Mouse (Mus musculus) kidney, embryonic 14.5 days (tissue): ENCODE data around the gene Arid1a. TPM values are rescaled to one million over a fixed set of nuclear protein-coding genes. Genes with fewer than 3 reads are reported as not detected.

Experiments
- ATAC-seq: fragments of 200-750 bp; cut with Nextera tagmentation; 2 replicates; pipeline ENCODE4 v1.8.0; 2017; ENCODE audit warnings: moderate number of reproducible peaks, mild to moderate bottlenecking, moderate TSS enrichment, moderate library complexity; ENCODE audit not compliant: low FRiP score, low TSS enrichment
- H3K27ac ChIP-seq: fragments of 300-500 bp; sonication (generic); 2 replicates; pipeline ENCODE4 v1.5.1; 2014; ENCODE audit warnings: low read depth, mild to moderate bottlenecking, low read length, moderate library complexity, mixed read lengths
- H3K27me3 ChIP-seq: fragments of 300-500 bp; sonication (generic); 2 replicates; pipeline ENCODE4 v1.6.1; 2014; ENCODE audit warnings: mild to moderate bottlenecking, low read length; ENCODE audit not compliant: control insufficient read depth, insufficient read depth
- H3K36me3 ChIP-seq: fragments of 300-500 bp; sonication (generic); 2 replicates; pipeline ENCODE4 v1.6.1; 2014; ENCODE audit warnings: low read length, mixed read lengths; ENCODE audit not compliant: control insufficient read depth, insufficient read depth
- H3K4me1 ChIP-seq: fragments of 300-500 bp; sonication (generic); 2 replicates; pipeline ENCODE4 v1.6.1; 2014; ENCODE audit warnings: low read length, mixed read lengths; ENCODE audit not compliant: control insufficient read depth, insufficient read depth
- H3K4me2 ChIP-seq: fragments of 300-500 bp; sonication (generic); replicated peaks from 2 replicates; pipeline ENCODE4 v1.6.1; 2014; ENCODE audit warnings: low read depth, mild to moderate bottlenecking, low read length
- H3K4me3 ChIP-seq: fragments of 300-500 bp; sonication (generic); 2 replicates; pipeline ENCODE4 v1.5.1; 2014; ENCODE audit warnings: mild to moderate bottlenecking, low read length
- H3K9ac ChIP-seq: fragments of 300-500 bp; sonication (generic); 2 replicates; pipeline ENCODE4 v1.6.1; 2014; ENCODE audit warnings: low read depth, mild to moderate bottlenecking, low read length, moderate library complexity
- H3K9me3 ChIP-seq: fragments of 300-500 bp; sonication (generic); 2 replicates; pipeline ENCODE4 v1.6.1; 2016; ENCODE audit warnings: low read length; ENCODE audit not compliant: control insufficient read depth
- WGBS: fragments of 180-500 bp; shearing (Covaris S2); extraction: QIAGEN DNeasy Blood & Tissue Kit; methylation state at CpG from one replicate; pipeline ENCODE4 v1.1.7; 2014; 5-methylcytosine and 5-hydroxymethylcytosine counted together
- polyA plus RNA-seq: library from polyadenylated mRNA; unstranded; fragments of >200 nt; fragmentation: Nextera tagmentation; extraction: Ambion mirVana; gene quantifications from 2 replicates; pipeline ENCODE4 v1.2.1, GENCODE M21; 2014

Arid1a gene
- polyA plus RNA-seq, 1 experiment from 2014 or later, result 51.7 TPM

DNA sequence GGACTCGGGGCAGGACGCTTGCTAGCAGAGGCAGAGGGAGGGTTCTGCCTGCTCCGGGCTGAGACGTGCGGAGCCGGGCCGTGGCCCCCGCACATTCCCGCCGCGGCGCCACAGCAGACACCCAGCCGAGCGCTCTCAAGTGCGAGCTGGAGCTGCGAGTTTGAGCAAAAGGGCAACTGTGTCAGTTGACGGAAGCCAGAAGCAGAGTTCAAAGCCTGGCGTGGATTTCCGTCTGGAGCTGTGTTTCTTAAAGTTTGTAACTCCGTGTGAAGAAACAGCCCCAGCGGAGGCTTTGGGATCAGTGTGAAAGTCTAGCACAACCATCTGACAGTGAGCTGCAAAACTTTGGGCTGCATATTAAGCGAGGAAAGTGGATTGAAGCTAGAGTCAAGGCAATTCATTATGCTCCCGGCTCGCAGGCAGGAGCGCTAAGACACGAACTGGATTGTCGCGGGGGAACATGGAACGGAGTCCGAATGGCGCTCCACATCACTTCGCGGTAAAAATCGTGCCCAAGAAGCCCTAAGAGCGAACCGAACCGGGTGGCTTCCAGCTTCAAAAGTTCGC is 783 bp upstream of the Arid1a start:
- Histone ChIP-seq H3K4me3 (peak overlapping the region; percentile 55), H3K9ac (peak overlapping the region; percentile 100), H3K9me3 (no peaks in the 10 kb centered on the region), H3K36me3 (no peaks in the 10 kb centered on the region), H3K4me2 (peak overlapping the region; percentile 91), H3K27ac (peak overlapping the region; percentile 100), H3K4me1 (peaks cover 15% of the 10 kb centered on the region), H3K27me3 (no peaks in the 10 kb centered on the region)
- WGBS, result under 1% methylated on average over 38 of the region's 38 CpGs
- peak; percentile 44 for ATAC-seq

DNA sequence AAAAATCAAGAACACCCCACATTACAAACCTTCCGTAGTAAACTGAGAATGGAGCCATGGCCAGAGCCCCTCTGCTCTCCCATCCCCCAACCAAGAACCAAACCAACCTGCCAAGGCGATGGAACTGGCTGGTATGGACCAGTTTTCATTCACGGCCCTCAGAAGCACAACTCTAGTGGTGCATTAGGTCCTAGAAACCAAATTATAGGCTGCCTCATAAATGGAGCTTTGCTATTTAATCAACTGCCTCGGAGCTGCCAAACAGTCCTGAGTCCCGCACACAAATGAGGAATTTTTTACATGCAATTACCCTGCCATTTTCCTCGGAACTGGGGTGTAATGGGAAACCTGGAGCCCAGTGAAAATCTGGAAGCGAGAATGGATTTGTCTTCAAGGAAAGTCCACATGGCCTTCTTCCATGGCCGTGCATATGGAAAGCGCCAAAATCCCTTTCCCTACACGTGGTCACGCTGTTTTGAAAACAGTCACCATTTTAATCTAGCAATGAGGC is 653 bp downstream of the Arid1a start:
- H3K27ac ChIP-seq, result peak overlapping the region; percentile 100
- H3K36me3 ChIP-seq, result no peaks in the 10 kb centered on the region
- ATAC-seq, result no peak
- H3K4me3 ChIP-seq, result peak overlapping the region; percentile 55
- peak overlapping the region; percentile 91 for H3K4me2 ChIP-seq
- H3K4me1 ChIP-seq, result peaks cover 16% of the 10 kb centered on the region
- 5% methylated on average over 11 of the region's 11 CpGs for WGBS
- no peaks in the 10 kb centered on the region for H3K9me3 ChIP-seq
- peak overlapping the region; percentile 100; the same call in 1 of the 2 replicates for H3K9ac ChIP-seq
- H3K27me3 ChIP-seq, result no peaks in the 10 kb centered on the region

DNA sequence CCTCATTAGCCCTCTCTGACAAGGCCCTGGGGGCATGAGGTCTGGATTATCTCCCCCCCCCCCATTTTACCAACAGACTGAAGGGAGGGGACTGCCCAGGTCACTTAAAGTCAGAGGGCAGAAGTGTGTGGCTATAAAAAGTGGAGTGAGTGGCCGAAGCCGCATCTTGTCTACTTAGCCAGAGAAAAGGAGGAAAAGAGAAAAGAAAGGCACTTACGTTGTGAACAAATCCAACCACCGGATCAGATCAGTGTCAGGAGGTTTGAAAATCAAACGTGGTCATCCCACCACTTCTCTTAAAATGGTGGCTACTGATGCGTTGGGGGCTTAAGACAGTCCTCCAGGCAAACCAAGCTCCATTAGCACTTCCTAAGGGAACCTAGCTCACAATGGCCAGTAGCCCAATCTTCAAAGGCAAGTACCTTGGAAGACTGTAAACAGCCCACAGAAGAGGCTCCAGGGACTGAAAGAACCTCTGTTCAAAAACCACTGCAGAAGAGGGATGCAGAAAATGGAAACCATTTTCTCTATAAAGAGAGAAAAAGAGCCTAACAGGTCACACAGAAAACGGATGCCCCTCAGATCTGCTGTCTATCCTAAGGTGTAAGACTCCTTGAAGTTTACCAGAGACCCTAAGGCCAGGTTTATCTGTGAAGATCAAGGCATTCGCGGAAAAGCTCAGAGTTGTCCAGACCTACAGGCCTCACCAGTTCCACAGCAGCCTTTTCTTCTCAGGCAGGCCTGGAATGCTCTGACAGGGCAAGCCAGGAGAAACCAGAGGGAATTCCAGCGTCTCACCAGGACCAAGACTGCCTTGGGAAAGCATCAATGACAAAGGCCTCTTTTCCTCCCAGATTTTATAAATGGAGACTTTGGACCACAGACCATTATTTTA is 1.5 kb downstream of the Arid1a start:
- ATAC-seq, result no peak
- no peaks in the 10 kb centered on the region for H3K27me3 ChIP-seq
- H3K4me2 ChIP-seq, result peak overlapping the region; percentile 91
- peak overlapping the region; percentile 100 for H3K9ac ChIP-seq
- no peaks in the 10 kb centered on the region for H3K9me3 ChIP-seq
- H3K4me3 ChIP-seq, result peak overlapping the region; percentile 100
- H3K27ac ChIP-seq, result peak overlapping the region; percentile 100
- H3K4me1 ChIP-seq, result peaks cover 24% of the 10 kb centered on the region
- no peaks in the 10 kb centered on the region for H3K36me3 ChIP-seq
- 8% methylated on average over 10 of the region's 10 CpGs for WGBS

DNA sequence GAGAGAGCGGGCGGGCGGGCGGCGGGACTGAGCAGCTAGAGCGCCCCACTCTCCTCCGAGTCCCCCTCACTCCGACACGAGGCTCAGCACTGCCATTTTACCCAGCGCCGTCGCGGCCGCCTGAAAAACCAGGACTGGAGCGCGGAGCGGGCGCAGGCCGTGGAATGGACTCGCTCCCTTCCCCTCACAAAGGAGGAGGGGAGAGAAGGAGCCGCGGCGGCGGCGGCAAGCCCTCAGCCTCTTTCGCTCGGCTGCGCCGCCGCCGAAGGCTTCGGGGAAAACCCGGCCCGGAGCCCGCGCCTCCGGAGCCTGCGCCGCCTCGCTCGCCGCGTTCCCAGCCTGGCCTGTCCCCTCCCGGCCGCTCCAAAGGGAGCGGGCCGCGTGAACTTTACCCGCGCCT is 2.3 kb downstream of the Arid1a start:
- Histone ChIP-seq H3K4me1 (peaks cover 32% of the 10 kb centered on the region), H3K4me3 (peak overlapping the region; percentile 100), H3K27me3 (no peaks in the 10 kb centered on the region), H3K9ac (peak overlapping the region; percentile 100), H3K36me3 (peaks cover 3% of the 10 kb centered on the region; the same call in 1 of the 2 replicates), H3K4me2 (peak overlapping the region; percentile 91), H3K9me3 (no peaks in the 10 kb centered on the region), H3K27ac (peak overlapping the region; percentile 100)
- under 1% methylated on average over 33 of the region's 50 CpGs for WGBS
- peak; percentile 86 for ATAC-seq

DNA sequence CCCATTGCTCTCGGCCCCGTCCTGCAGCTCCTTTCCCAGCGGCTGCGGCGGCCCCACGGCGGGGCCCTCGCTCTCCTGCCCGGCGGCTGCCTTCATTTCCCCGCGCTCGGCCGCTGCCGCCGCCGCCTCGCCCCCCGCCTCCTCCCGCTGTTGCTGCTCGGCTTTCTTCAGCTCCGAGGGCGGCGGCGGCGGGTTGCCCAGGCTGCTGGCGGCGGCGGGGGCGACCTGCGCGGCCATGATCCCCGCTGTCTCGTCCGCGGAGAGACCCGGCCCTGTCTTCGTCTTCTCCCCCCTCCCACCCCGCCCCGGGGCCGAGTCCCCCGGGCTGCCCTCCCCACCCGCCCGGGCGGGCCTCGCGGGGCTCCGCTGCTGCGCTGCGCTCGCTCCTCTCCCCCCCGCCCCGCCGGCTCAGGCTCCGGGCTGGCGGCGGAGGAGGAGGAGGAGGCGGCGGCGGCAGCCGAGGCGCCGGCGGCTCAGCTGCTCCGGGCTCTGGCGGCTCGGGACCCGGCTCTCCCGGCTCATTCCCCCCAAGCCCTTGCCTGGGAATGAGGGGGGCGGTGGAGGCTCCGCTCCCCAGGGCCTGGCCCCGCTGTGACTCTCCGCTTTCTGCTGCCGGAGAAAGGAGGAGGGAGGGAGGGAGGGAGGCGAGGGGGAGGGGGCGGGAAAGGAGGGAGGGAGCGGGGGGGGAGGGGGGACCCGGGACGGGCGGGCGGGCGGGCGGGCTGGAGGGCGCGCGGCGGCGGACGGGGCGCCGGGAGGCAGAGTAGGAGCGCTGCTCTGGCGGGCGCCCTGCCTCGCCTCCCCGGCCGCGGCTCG is 3.0 kb downstream of the Arid1a start:
- H3K9ac ChIP-seq, result peak overlapping the region; percentile 100
- peak overlapping the region; percentile 100 for H3K27ac ChIP-seq
- ATAC-seq, result peak; percentile 53
- under 1% methylated on average over 48 of the region's 99 CpGs for WGBS
- no peaks in the 10 kb centered on the region for H3K9me3 ChIP-seq
- peaks cover 9% of the 10 kb centered on the region; the same call in 1 of the 2 replicates for H3K36me3 ChIP-seq
- peak overlapping the region; percentile 100 for H3K4me3 ChIP-seq
- no peaks in the 10 kb centered on the region for H3K27me3 ChIP-seq
- peak overlapping the region; percentile 91 for H3K4me2 ChIP-seq
- peaks cover 38% of the 10 kb centered on the region for H3K4me1 ChIP-seq

DNA sequence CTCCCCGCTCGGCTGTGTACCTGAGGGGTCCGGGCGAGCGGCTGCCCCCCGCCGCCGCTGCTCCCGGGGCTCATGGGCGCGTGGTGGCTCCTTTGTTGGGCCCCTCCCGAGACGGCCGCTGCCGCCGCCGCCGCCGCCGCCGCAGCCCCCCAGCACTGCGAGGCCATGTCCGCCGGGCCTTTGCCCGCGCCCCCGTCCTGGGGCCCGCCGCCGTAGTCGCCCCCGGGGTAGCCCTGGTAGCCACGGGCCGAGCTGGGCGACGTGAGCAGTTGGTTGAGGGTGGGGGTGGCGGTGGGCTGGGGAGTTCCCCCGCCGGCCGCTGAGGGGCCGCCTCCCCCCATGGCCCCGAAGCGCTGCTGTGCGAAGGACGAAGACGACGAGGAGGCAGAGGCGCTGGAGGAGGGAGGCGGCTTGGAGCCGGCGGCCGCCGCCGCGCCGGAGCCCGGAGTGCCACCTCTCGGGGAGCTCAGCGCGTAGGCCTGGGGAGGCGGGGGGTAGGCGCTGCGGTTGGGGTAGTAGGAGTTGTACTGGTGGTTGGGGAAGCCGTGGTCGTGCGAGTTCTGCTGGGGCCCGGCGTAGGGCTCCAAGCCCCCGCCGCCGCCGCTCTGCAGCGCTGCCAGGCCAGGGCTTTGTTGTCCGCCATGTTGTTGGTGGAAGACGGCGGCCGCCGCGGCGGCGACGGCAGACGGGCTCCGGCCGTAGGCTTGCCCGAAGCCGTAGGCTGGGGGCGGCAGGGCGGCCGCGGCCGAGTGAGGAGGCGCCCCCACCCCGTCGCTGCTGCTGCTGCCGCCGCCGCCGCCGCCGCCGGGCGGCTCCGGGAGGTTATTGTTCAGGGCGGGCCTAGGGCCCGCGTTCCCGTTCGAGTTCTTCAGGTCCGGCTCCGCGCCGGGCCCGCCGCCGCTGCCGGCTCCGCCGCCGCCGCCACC is 3.9 kb downstream of the Arid1a start:
- H3K4me3 ChIP-seq, result peak overlapping the region; percentile 100
- WGBS, result under 1% methylated on average over 85 of the region's 121 CpGs
- peaks cover 47% of the 10 kb centered on the region for H3K4me1 ChIP-seq
- H3K9me3 ChIP-seq, result no peaks in the 10 kb centered on the region
- ATAC-seq, result no peak
- H3K4me2 ChIP-seq, result peak overlapping the region; percentile 77
- H3K9ac ChIP-seq, result peak overlapping the region; percentile 100
- peak overlapping the region; percentile 100 for H3K27ac ChIP-seq
- peaks cover 15% of the 10 kb centered on the region; the same call in 1 of the 2 replicates for H3K36me3 ChIP-seq
- H3K27me3 ChIP-seq, result no peaks in the 10 kb centered on the region

DNA sequence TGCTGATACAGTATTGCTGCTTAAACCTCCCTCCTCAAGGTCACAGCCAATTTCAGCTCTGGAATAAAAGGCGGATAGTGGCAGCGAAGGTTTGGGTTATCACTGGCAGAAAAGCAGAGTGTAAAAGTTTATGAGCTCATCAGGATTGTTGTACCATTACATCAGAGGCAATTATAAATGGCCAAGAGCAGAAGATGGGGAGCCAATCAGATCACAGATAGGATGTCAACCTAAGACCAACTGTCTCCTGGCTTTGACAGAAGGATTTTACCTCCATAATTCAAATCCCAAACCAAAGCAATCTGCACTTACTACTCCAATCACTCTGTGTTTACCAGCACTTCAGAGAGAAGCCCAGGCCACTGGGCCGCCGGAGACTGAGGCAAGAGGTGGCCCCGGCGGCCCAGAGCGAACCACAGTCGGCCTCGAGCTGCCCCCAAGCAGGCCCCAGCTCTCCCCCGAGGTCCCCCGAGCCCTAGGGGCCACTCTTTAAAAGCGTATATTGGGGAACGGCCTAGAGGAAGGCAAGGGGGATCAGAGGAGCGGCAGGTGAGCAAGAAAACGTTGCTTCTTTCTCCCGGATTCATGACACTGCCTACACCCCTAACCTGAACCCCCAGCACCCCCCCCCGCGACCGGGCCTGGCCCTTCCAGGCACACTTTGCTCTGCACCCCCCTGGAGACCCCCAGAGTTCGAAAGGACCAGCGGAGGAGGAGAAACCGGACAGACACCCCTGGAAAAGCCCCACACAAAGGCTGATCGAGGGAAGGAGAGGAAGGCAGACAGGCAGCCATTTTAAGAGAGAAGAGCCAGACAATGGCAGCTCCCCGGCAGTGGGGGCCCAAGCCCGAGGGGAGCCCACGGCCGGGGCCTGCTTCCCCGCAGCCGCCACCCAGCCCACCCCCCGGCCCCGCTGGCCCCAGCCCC is 4.8 kb downstream of the Arid1a start:
- peaks cover 16% of the 10 kb centered on the region; the same call in 1 of the 2 replicates for H3K36me3 ChIP-seq
- H3K9me3 ChIP-seq, result no peaks in the 10 kb centered on the region
- H3K9ac ChIP-seq, result peak overlapping the region; percentile 100
- peak overlapping the region; percentile 100 for H3K4me3 ChIP-seq
- peaks cover 49% of the 10 kb centered on the region for H3K4me1 ChIP-seq
- no peaks in the 10 kb centered on the region for H3K27me3 ChIP-seq
- peak overlapping the region; percentile 100 for H3K27ac ChIP-seq
- ATAC-seq, result no peak
- WGBS, result 1% methylated on average over 25 of the region's 31 CpGs
- H3K4me2 ChIP-seq, result peak overlapping the region; percentile 77
